Mouse (Mus musculus): ENCODE data around the gene Shc4. TPM values are rescaled to one million over a fixed set of nuclear protein-coding genes. Genes with fewer than 3 reads are reported as not detected.

Gene Shc4
- polyA plus RNA-seq, 2 experiments from 2014 or later: not detected

GRCm38 (mm10) chr2:125684559-125685440 lies 39.1 kb downstream of the Shc4 start:
- no peak for ATAC-seq

- no peak for ATAC-seq
Measured at GRCm38 (mm10) chr2:125683895-125684294, 40.1 kb downstream of the Shc4 start.

- ATAC-seq: no peak
Measured at GRCm38 (mm10) chr2:125681811-125682210, 42.1 kb downstream of the Shc4 start.

- peak; percentile 83 for ATAC-seq
Measured at GRCm38 (mm10) chr2:125672957-125673631, 50.9 kb downstream of the Shc4 start, which contains the start of gene Eid1. Gene Eid1 (plus strand): TSS chr2:125673095.

GRCm38 (mm10) chr2:125672568-125672956 lies 51.4 kb downstream of the Shc4 start:
- no peak for ATAC-seq

- peak; percentile 30 for ATAC-seq
Measured at GRCm38 (mm10) chr2:125670846-125671245, 53.1 kb downstream of the Shc4 start.

- no peak for ATAC-seq
Measured at GRCm38 (mm10) chr2:125667721-125668120, 56.2 kb downstream of the Shc4 start.

- ATAC-seq: peak; percentile 93
Measured at GRCm38 (mm10) chr2:125667184-125667583, 56.8 kb downstream of the Shc4 start.

GRCm38 (mm10) chr2:125666668-125667067 lies 57.3 kb downstream of the Shc4 start:
- ATAC-seq: no peak

GRCm38 (mm10) chr2:125665909-125666308 lies 58.0 kb downstream of the Shc4 start:
- no peak for ATAC-seq

- no peak for ATAC-seq
Measured at GRCm38 (mm10) chr2:125665213-125665612, 58.7 kb downstream of the Shc4 start.

GRCm38 (mm10) chr2:125662517-125662916 lies 61.4 kb downstream of the Shc4 start:
- no peak for ATAC-seq

GRCm38 (mm10) chr2:125661156-125661555 lies 62.8 kb downstream of the Shc4 start:
- no peak for ATAC-seq

GRCm38 (mm10) chr2:125660537-125661130 lies 63.3 kb downstream of the Shc4 start:
- ATAC-seq: peak; percentile 23

- peak; percentile 95 for ATAC-seq
Measured at GRCm38 (mm10) chr2:125659823-125660536, 64.0 kb downstream of the Shc4 start.

GRCm38 (mm10) chr2:125655391-125655790 lies 68.6 kb downstream of the Shc4 start:
- ATAC-seq: no peak

GRCm38 (mm10) chr2:125653286-125653685 lies 70.7 kb downstream of the Shc4 start:
- ATAC-seq: no peak

- ATAC-seq: no peak
Measured at GRCm38 (mm10) chr2:125651563-125651962, 72.4 kb downstream of the Shc4 start.

GRCm38 (mm10) chr2:125650742-125651352 lies 73.1 kb downstream of the Shc4 start:
- ATAC-seq: no peak

- no peak for ATAC-seq
Measured at GRCm38 (mm10) chr2:125650038-125650437, 73.9 kb downstream of the Shc4 start.

GRCm38 (mm10) chr2:125644912-125645311 lies 79.0 kb downstream of the Shc4 start:
- ATAC-seq: no peak

- ATAC-seq: no peak
Measured at GRCm38 (mm10) chr2:125637331-125637730, 86.6 kb downstream of the Shc4 start.
